Mouse (Mus musculus) erythroid progenitor cell, adult 5-6 weeks (primary cell): ENCODE data around the gene Scamp2. TPM values are rescaled to one million over a fixed set of nuclear protein-coding genes. Genes with fewer than 3 reads are reported as not detected.
A peak's percentile ranks its signal among the peaks of the same experiment; 100 is the strongest.

Experiments
- ATAC-seq: replicated peaks from 2 replicates; pipeline ENCODE4 v1.8.0; 2016; ENCODE audit warnings: moderate number of reproducible peaks, mild to moderate bottlenecking, moderate TSS enrichment, inconsistent platforms; ENCODE audit not compliant: poor library complexity, low FRiP score, severe bottlenecking
- total RNA-seq, 2 experiments: library from RNA; stranded (forward) in 1 of 2; stranded (reverse) in 1 of 2; fragments of 150-400 nt in 1 of 2; fragments of 186-747, 209-891 nt in 1 of 2; gene quantifications; 2 replicates each; pipeline versions ENCODE4 v1.2.3 to v1.2.4; 2015 to 2017; ENCODE audit warnings: low replicate concordance in 2 of 2

Gene Scamp2
- total RNA-seq, 2 experiments from 2014 or later = 12.1 to 28.1 TPM

GRCm38 (mm10) chr9:57589224-57590126 is 28.7 kb downstream of the Scamp2 start, which contains the start of gene Ulk3:
Gene Ulk3 (plus strand): TSS chr9:57589452.
- peak; percentile 92 for ATAC-seq

- ATAC-seq = no peak
Measured at GRCm38 (mm10) chr9:57590726-57591125, 30.0 kb downstream of the Scamp2 start.

- no peak for ATAC-seq
Measured at GRCm38 (mm10) chr9:57593454-57594173, 32.9 kb downstream of the Scamp2 start.

GRCm38 (mm10) chr9:57594174-57594509 is 33.4 kb downstream of the Scamp2 start:
- no peak for ATAC-seq

- no peak for ATAC-seq
Measured at GRCm38 (mm10) chr9:57597265-57597664, 36.5 kb downstream of the Scamp2 start.

GRCm38 (mm10) chr9:57597929-57598382 is 37.2 kb downstream of the Scamp2 start:
- ATAC-seq = no peak

GRCm38 (mm10) chr9:57598851-57599563 is 38.3 kb downstream of the Scamp2 start:
- no peak for ATAC-seq

GRCm38 (mm10) chr9:57600620-57601352 is 40.0 kb downstream of the Scamp2 start:
- ATAC-seq = no peak

- no peak for ATAC-seq
Measured at GRCm38 (mm10) chr9:57601353-57601706, 40.6 kb downstream of the Scamp2 start.

- no peak for ATAC-seq
Measured at GRCm38 (mm10) chr9:57602098-57602497, 41.4 kb downstream of the Scamp2 start.

GRCm38 (mm10) chr9:57604875-57605274 is 44.1 kb downstream of the Scamp2 start:
- ATAC-seq = no peak

- ATAC-seq = no peak
Measured at GRCm38 (mm10) chr9:57605503-57605902, 44.8 kb downstream of the Scamp2 start.

GRCm38 (mm10) chr9:57606139-57606851 is 45.6 kb downstream of the Scamp2 start, which contains the start of gene Cplx3:
Gene Cplx3 (minus strand): TSS chr9:57606281.
- ATAC-seq = no peak

GRCm38 (mm10) chr9:57609803-57610202 is 49.1 kb downstream of the Scamp2 start:
- ATAC-seq = no peak

GRCm38 (mm10) chr9:57610359-57610826 is 49.6 kb downstream of the Scamp2 start:
- no peak for ATAC-seq

- ATAC-seq = no peak
Measured at GRCm38 (mm10) chr9:57612587-57612986, 51.8 kb downstream of the Scamp2 start.

- ATAC-seq = no peak
Measured at GRCm38 (mm10) chr9:57613975-57614374, 53.2 kb downstream of the Scamp2 start.

- no peak for ATAC-seq
Measured at GRCm38 (mm10) chr9:57614786-57615185, 54.0 kb downstream of the Scamp2 start.
